Mouse (Mus musculus): ENCODE data around the gene Ak2. TPM values are rescaled to one million over a fixed set of nuclear protein-coding genes. Genes with fewer than 3 reads are reported as not detected.

Ak2 gene
- total and polyA plus RNA-seq, 3 experiments: 330 to 366 TPM; not detected in 1

DNA sequence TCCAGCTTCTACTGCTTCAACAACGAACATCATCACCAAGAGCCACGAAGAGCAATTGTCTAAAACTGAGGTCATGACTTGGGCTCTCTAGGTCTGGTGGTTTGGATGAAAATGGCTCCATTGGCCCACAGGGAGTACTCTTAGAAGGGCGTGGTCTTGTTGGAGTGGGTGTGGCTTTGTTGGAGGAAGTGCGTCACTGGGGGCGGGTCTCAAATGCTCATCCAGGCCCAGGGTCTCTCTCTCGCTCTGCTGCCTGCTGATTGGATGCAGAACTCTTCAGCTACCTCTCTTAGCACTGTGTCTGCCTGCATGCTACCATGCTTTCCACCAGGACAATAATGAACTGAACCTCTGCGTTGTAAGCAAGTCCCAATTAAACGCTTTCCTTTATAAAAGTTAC, 17.1 kb upstream of the Ak2 start:
- Histone ChIP-seq H3K9ac (ENCODE audit: control insufficient read depth, low read depth, low read length, poor library complexity, severe bottlenecking) (no peak overlapping the region), H3K4me3 (ENCODE audit: control insufficient read depth in 1 of 2, insufficient read depth in 1 of 2, low read depth in 2 of 2, low read length in 2 of 2) (no peak overlapping the region), H3K4me1 (ENCODE audit: control insufficient read depth in 1 of 2, insufficient read depth in 2 of 2, low read length in 2 of 2) (no peaks in the 10 kb centered on the region), H3K9me3 (replicated peaks; ENCODE audit: insufficient read depth, low read length) (no peaks in the 10 kb centered on the region), H3K36me3 (ENCODE audit: control insufficient read depth in 1 of 2, insufficient read depth in 2 of 2, low read length in 2 of 2) (no peaks in the 10 kb centered on the region), H3K27me3 (ENCODE audit: control insufficient read depth in 1 of 2, insufficient read depth in 2 of 2, low read length in 2 of 2) (no peaks in the 10 kb centered on the region), H3K79me2 (ENCODE audit: control insufficient read depth, insufficient read depth, low read length, poor library complexity) (no peaks in the 10 kb centered on the region), H3K27ac (ENCODE audit: control insufficient read depth, low read depth, low read length) (no peak overlapping the region)
- DNase-seq (ENCODE audit: low read depth, low spot score): peak; percentile 50
- TF ChIP-seq SMC3 (IDR thresholded peaks at IDR 0.05; ENCODE audit: low read depth, low read length) (no peak), GATA1 (IDR thresholded peaks at IDR 0.05; ENCODE audit: low read depth, low read length) (no peak), POLR2AphosphoS2 (IDR thresholded peaks at IDR 0.05; ENCODE audit: low read length) (no peak), ELF1 (IDR thresholded peaks at IDR 0.05; ENCODE audit: low read depth, low read length) (no peak), POLR2AphosphoS5 (IDR thresholded peaks at IDR 0.05; ENCODE audit: borderline replicate concordance, low read depth, low read length) (no peak), TBP (IDR thresholded peaks at IDR 0.05; ENCODE audit: low read depth, low read length) (no peak), GABPA (IDR thresholded peaks at IDR 0.05; ENCODE audit: low read depth, low read length) (no peak), MXI1 (IDR thresholded peaks at IDR 0.05; ENCODE audit: low read depth, low read length) (no peak), CHD1 (IDR thresholded peaks at IDR 0.05; ENCODE audit: low read depth, low read length) (no peak), USF1 (IDR thresholded peaks at IDR 0.05; ENCODE audit: low read depth, low read length) (no peak), POLR2A (IDR thresholded peaks at IDR 0.05; ENCODE audit: control insufficient read depth in 1 of 2, insufficient read depth in 1 of 2, low read depth in 1 of 2, low read length in 2 of 2, poor library complexity in 1 of 2) (no peak), JUND (IDR thresholded peaks at IDR 0.05; ENCODE audit: low read depth, low read length) (no peak)

DNA sequence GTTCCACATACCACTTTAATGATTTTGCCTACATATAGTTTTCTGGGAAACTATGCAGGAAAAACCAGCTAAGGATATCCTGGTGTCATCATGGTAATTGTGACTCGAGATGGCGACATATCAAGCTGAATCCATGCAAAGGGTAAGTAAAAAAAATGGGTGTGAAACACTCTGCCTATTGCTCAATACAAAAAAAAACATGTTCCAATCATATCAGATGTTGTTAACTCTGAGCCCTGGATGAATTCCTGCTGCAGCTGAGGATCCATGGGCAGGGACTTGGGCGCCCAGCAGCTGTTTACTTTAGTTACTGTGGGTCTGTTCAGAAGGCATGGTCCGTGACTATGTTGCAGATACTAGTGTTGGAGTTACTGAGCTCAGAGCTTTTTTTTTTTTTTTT, 15.2 kb upstream of the Ak2 start:
- H3K27ac ChIP-seq (ENCODE audit: control insufficient read depth, low read depth, low read length): no peak overlapping the region
- no peaks in the 10 kb centered on the region for H3K4me1 ChIP-seq (ENCODE audit: control insufficient read depth in 1 of 2, insufficient read depth in 2 of 2, low read length in 2 of 2)
- no peak overlapping the region for H3K4me3 ChIP-seq (ENCODE audit: control insufficient read depth in 1 of 2, insufficient read depth in 1 of 2, low read depth in 2 of 2, low read length in 2 of 2)
- H3K79me2 ChIP-seq (ENCODE audit: control insufficient read depth, insufficient read depth, low read length, poor library complexity): no peaks in the 10 kb centered on the region
- TF ChIP-seq CTCF (IDR thresholded peaks at IDR 0.05 in 2 of 3, conservative IDR thresholded peaks at IDR 0.05 in 1 of 3; ENCODE audit: control insufficient read depth in 1 of 3, insufficient read depth in 1 of 3, low read depth in 2 of 3, low read length in 3 of 3, poor library complexity in 1 of 3, severe bottlenecking in 1 of 3) (no peak), ZNF384 (IDR thresholded peaks at IDR 0.05; ENCODE audit: low read depth, low read length) (peak; percentile 27; the same call in 1 of the 2 replicates)
- no peak overlapping the region for H3K9ac ChIP-seq (ENCODE audit: control insufficient read depth, low read depth, low read length, poor library complexity, severe bottlenecking)
- no peaks in the 10 kb centered on the region for H3K36me3 ChIP-seq (ENCODE audit: control insufficient read depth in 1 of 2, insufficient read depth in 2 of 2, low read length in 2 of 2)
- H3K27me3 ChIP-seq (ENCODE audit: control insufficient read depth in 1 of 2, insufficient read depth in 2 of 2, low read length in 2 of 2): no peaks in the 10 kb centered on the region
- no peak for DNase-seq (ENCODE audit: low read depth, low spot score)
- no peaks in the 10 kb centered on the region for H3K9me3 ChIP-seq (replicated peaks; ENCODE audit: insufficient read depth, low read length)

DNA sequence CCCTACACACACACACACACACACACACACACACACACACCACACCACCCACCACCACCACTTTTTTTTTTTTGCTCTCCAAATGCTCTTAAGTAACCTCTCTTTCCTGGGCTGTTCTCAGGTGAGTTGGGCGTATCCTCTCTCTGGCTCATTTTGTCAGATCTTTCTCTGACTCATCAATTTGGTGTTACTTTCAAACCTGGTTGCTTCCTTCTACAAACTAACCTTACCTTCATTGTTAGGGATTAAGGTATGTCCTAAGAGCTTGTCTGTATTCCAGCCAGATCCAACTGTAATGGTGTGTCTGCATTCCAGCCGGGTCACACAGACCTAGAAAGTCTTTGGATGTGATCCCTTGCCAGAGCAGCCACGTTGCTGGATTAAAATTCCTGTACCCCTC, 14.5 kb upstream of the Ak2 start:
- Histone ChIP-seq H3K4me1 (ENCODE audit: control insufficient read depth in 1 of 2, insufficient read depth in 2 of 2, low read length in 2 of 2) (no peaks in the 10 kb centered on the region), H3K9me3 (replicated peaks; ENCODE audit: insufficient read depth, low read length) (no peaks in the 10 kb centered on the region), H3K27ac (ENCODE audit: control insufficient read depth, low read depth, low read length) (no peak overlapping the region), H3K36me3 (ENCODE audit: control insufficient read depth in 1 of 2, insufficient read depth in 2 of 2, low read length in 2 of 2) (no peaks in the 10 kb centered on the region), H3K4me3 (ENCODE audit: control insufficient read depth in 1 of 2, insufficient read depth in 1 of 2, low read depth in 2 of 2, low read length in 2 of 2) (no peak overlapping the region), H3K9ac (ENCODE audit: control insufficient read depth, low read depth, low read length, poor library complexity, severe bottlenecking) (no peak overlapping the region), H3K79me2 (ENCODE audit: control insufficient read depth, insufficient read depth, low read length, poor library complexity) (no peaks in the 10 kb centered on the region), H3K27me3 (ENCODE audit: control insufficient read depth in 1 of 2, insufficient read depth in 2 of 2, low read length in 2 of 2) (no peaks in the 10 kb centered on the region)
- no peak for DNase-seq (ENCODE audit: low read depth, low spot score)
- TF ChIP-seq ELF1 (IDR thresholded peaks at IDR 0.05; ENCODE audit: low read depth, low read length) (no peak), USF2 (IDR thresholded peaks at IDR 0.05; ENCODE audit: borderline replicate concordance in 1 of 2, insufficient read depth in 1 of 2, low read depth in 1 of 2, low read length in 2 of 2) (no peak), NELFE (IDR thresholded peaks at IDR 0.05; ENCODE audit: low read depth, low read length) (no peak), CHD1 (IDR thresholded peaks at IDR 0.05; ENCODE audit: low read depth, low read length) (no peak), TAL1 (IDR thresholded peaks at IDR 0.05; ENCODE audit: low read length) (no peak), POLR2A (IDR thresholded peaks at IDR 0.05; ENCODE audit: control insufficient read depth in 1 of 2, insufficient read depth in 1 of 2, low read depth in 1 of 2, low read length in 2 of 2, poor library complexity in 1 of 2) (no peak), SIN3A (IDR thresholded peaks at IDR 0.05; ENCODE audit: low read length) (no peak), POLR2AphosphoS5 (IDR thresholded peaks at IDR 0.05; ENCODE audit: borderline replicate concordance, low read depth, low read length) (no peak), HCFC1 (IDR thresholded peaks at IDR 0.05; ENCODE audit: low read depth, low read length) (no peak), MYB (IDR thresholded peaks at IDR 0.05; ENCODE audit: low read depth, low read length) (no peak)

All from MEL (cell line).